Mouse (Mus musculus): Measurements from ENCODE around the gene Mylk3. TPM values are rescaled to one million over a fixed set of nuclear protein-coding genes. Genes with fewer than 3 reads are reported as not detected.

Mylk3 gene
- polyA plus RNA-seq, 1 experiment = not detected

DNA sequence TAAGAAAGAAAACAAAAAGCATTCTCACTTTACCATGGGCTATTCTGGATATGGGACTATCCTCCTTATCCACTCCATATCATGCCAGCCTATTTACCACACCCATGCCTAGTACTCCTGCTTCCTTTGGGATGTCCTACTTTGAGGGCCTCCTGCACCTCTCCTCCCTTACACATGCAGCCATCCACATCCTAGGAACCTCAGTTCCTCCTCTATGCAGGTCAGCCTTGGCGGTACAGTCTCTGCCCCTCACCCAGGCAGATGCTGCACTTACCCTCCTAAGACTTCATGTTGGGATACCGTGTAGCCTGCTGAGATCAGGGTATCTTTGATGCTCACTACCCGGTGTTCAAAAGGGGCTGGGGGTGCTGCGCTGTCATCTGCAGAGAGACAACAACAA is 32.9 kb downstream of the Mylk3 start:
- Histone ChIP-seq H3K27ac (ENCODE audit: insufficient read depth, low read length) (no peak overlapping the region), H3K9ac (ENCODE audit: low read depth, poor library complexity, severe bottlenecking) (no peak overlapping the region), H3K36me3 (ENCODE audit: control insufficient read depth, insufficient read depth, low read length, poor library complexity, severe bottlenecking) (no peaks in the 10 kb centered on the region), H3K9me3 (replicated peaks; ENCODE audit: control insufficient read depth, insufficient read depth, low read length, poor library complexity, severe bottlenecking) (no peaks in the 10 kb centered on the region), H3K4me1 (ENCODE audit: control insufficient read depth, insufficient read depth, low read length) (no peaks in the 10 kb centered on the region), H3K4me3 (ENCODE audit: low read depth, low read length) (no peak overlapping the region), H3K27me3 (ENCODE audit: control insufficient read depth, insufficient read depth, low read length, poor library complexity, severe bottlenecking) (no peaks in the 10 kb centered on the region)
- TF ChIP-seq CTCF (IDR thresholded peaks at IDR 0.05; ENCODE audit: low read depth, low read length) = no peak
- no peak for TF ChIP-seq EP300 (IDR thresholded peaks at IDR 0.05; ENCODE audit: insufficient read depth, low read depth, low read length)
- no peak for TF ChIP-seq POLR2A (IDR thresholded peaks at IDR 0.05; ENCODE audit: insufficient read depth, low read length)

DNA sequence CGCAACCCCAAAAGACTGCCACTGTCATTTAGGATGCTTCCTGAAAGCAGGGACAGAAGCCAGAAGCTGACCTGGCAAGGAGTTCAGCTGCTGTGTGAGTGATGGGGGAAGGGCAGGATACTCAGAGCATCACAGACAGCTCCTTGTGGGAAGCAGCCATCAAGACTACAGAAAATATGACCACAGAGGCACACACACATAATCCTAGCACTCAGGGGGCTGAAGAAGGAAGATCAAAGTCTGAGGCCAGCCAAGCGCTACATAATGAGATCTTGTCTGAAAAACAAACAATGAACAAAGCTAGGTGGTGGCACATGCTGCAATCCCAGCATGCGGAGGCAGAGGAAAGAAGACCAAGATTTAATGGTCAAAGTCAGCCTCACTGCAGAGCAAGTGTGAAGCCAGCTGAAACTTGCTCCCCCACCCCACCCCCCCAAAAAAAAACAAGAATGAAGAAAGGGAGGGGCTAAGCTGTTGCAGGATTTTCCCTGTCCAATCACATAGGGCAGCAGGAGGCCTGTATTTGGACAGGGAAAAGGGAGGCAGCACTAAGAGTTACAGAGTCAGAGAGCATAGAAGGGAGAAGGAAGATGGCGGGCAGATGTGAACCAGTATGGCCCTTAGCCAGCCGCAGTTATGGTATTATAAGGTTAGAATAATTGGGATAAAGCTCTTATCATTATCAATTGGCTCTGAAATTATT is 46.1 kb downstream of the Mylk3 start:
- no peak overlapping the region for H3K4me3 ChIP-seq (ENCODE audit: low read depth, low read length)
- H3K27me3 ChIP-seq (ENCODE audit: control insufficient read depth, insufficient read depth, low read length, poor library complexity, severe bottlenecking) = no peaks in the 10 kb centered on the region
- H3K9me3 ChIP-seq (replicated peaks; ENCODE audit: control insufficient read depth, insufficient read depth, low read length, poor library complexity, severe bottlenecking) = no peaks in the 10 kb centered on the region
- H3K9ac ChIP-seq (ENCODE audit: low read depth, poor library complexity, severe bottlenecking) = no peak overlapping the region
- no peak overlapping the region for H3K27ac ChIP-seq (ENCODE audit: insufficient read depth, low read length)
- no peaks in the 10 kb centered on the region for H3K4me1 ChIP-seq (ENCODE audit: control insufficient read depth, insufficient read depth, low read length)
- no peak for TF ChIP-seq CTCF (IDR thresholded peaks at IDR 0.05; ENCODE audit: low read depth, low read length)
- TF ChIP-seq EP300 (IDR thresholded peaks at IDR 0.05; ENCODE audit: insufficient read depth, low read depth, low read length) = no peak
- TF ChIP-seq POLR2A (IDR thresholded peaks at IDR 0.05; ENCODE audit: insufficient read depth, low read length) = no peak
- H3K36me3 ChIP-seq (ENCODE audit: control insufficient read depth, insufficient read depth, low read length, poor library complexity, severe bottlenecking) = no peaks in the 10 kb centered on the region

DNA sequence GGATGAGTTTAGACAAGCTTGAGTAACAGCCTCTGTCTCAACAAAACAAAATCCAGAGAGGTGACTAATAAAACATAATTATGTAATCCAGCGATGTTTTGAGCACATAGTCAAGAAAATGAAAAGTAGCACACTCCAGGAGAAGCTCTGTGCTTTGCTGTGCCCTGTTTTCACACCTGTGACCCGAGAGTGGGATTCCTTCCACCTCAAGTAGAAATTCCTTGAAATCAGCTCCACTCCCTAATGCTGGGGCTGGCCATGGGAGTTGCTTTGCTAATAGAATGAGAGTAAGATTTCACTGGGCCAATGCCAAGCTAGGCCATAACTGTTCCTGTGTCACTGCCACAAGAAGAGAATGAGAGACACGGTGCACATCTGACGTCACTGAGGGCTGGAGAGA is 48.5 kb downstream of the Mylk3 start:
- TF ChIP-seq CTCF (IDR thresholded peaks at IDR 0.05; ENCODE audit: low read depth, low read length) (no peak), POLR2A (IDR thresholded peaks at IDR 0.05; ENCODE audit: insufficient read depth, low read length) (no peak), EP300 (IDR thresholded peaks at IDR 0.05; ENCODE audit: insufficient read depth, low read depth, low read length) (no peak)
- Histone ChIP-seq H3K4me1 (ENCODE audit: control insufficient read depth, insufficient read depth, low read length) (no peaks in the 10 kb centered on the region), H3K27ac (ENCODE audit: insufficient read depth, low read length) (no peak overlapping the region), H3K9me3 (replicated peaks; ENCODE audit: control insufficient read depth, insufficient read depth, low read length, poor library complexity, severe bottlenecking) (no peaks in the 10 kb centered on the region), H3K36me3 (ENCODE audit: control insufficient read depth, insufficient read depth, low read length, poor library complexity, severe bottlenecking) (no peaks in the 10 kb centered on the region), H3K9ac (ENCODE audit: low read depth, poor library complexity, severe bottlenecking) (no peak overlapping the region), H3K4me3 (ENCODE audit: low read depth, low read length) (no peak overlapping the region), H3K27me3 (ENCODE audit: control insufficient read depth, insufficient read depth, low read length, poor library complexity, severe bottlenecking) (no peaks in the 10 kb centered on the region; the same call in 1 of the 2 replicates)

DNA sequence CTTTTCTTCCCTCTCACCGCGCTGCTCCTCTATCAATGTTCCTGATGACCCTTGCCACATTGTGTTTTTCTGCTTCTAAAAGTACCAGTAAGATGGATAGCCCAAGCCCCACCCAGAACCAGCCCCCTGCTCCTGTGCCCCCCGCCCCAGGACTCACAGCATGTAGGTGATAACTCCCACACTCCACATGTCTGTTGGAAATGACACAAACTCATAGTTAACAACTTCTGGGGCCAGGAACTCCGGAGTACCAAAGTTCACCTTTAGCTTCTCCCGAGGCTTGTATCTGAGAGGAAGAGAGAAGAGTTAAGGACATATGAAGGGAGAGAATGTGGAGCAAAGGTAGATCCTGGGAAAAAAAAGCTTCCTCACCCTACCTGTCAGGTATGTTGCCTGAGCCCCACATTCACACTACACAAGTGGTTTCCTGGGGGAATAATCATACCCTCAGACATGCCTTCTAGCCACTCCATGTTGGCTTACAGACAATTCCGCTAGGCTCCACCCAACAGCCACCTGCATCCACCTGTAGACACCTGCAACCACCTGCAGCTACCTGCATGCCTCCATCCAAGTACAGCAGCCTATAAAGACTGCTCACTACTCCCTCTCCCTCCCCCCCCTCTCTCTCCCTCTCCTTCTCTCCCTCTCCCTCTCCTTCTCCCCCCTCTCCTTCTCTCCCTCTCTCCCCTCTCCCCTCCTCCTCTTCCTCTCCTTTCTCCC is 49.8 kb downstream of the Mylk3 start:
- no peak overlapping the region for H3K4me3 ChIP-seq (ENCODE audit: low read depth, low read length)
- no peaks in the 10 kb centered on the region for H3K9me3 ChIP-seq (replicated peaks; ENCODE audit: control insufficient read depth, insufficient read depth, low read length, poor library complexity, severe bottlenecking)
- TF ChIP-seq CTCF (IDR thresholded peaks at IDR 0.05; ENCODE audit: low read depth, low read length) (no peak), EP300 (IDR thresholded peaks at IDR 0.05; ENCODE audit: insufficient read depth, low read depth, low read length) (no peak), POLR2A (IDR thresholded peaks at IDR 0.05; ENCODE audit: insufficient read depth, low read length) (no peak)
- H3K36me3 ChIP-seq (ENCODE audit: control insufficient read depth, insufficient read depth, low read length, poor library complexity, severe bottlenecking) = no peaks in the 10 kb centered on the region
- H3K27me3 ChIP-seq (ENCODE audit: control insufficient read depth, insufficient read depth, low read length, poor library complexity, severe bottlenecking) = no peaks in the 10 kb centered on the region; the same call in 1 of the 2 replicates
- no peaks in the 10 kb centered on the region for H3K4me1 ChIP-seq (ENCODE audit: control insufficient read depth, insufficient read depth, low read length)
- H3K27ac ChIP-seq (ENCODE audit: insufficient read depth, low read length) = no peak overlapping the region
- no peak overlapping the region for H3K9ac ChIP-seq (ENCODE audit: low read depth, poor library complexity, severe bottlenecking)

DNA sequence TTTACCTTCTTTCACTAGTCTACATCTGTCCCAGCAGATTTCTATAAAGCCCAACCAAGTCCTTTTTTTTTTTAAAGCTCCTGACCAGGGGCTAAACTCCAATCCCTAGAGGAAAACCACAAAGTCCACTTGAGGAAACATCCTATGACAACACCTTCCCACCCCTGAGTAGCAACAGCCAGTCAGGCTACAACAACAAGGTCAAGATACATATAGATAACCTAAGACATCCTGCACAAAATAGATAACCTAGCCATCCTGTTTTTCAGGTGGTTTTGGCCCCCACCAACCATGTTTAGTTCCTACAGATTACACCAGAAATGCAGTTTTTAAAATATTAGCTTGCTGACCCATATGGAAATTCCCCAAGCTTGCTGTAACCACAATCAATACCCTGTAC is 51.0 kb downstream of the Mylk3 start:
- H3K27ac ChIP-seq (ENCODE audit: insufficient read depth, low read length) = no peak overlapping the region
- H3K27me3 ChIP-seq (ENCODE audit: control insufficient read depth, insufficient read depth, low read length, poor library complexity, severe bottlenecking) = peaks cover 1% of the 10 kb centered on the region; the same call in 1 of the 2 replicates
- no peaks in the 10 kb centered on the region for H3K4me1 ChIP-seq (ENCODE audit: control insufficient read depth, insufficient read depth, low read length)
- TF ChIP-seq POLR2A (IDR thresholded peaks at IDR 0.05; ENCODE audit: insufficient read depth, low read length) = no peak
- no peak for TF ChIP-seq CTCF (IDR thresholded peaks at IDR 0.05; ENCODE audit: low read depth, low read length)
- TF ChIP-seq EP300 (IDR thresholded peaks at IDR 0.05; ENCODE audit: insufficient read depth, low read depth, low read length) = no peak
- H3K36me3 ChIP-seq (ENCODE audit: control insufficient read depth, insufficient read depth, low read length, poor library complexity, severe bottlenecking) = no peaks in the 10 kb centered on the region
- no peak overlapping the region for H3K4me3 ChIP-seq (ENCODE audit: low read depth, low read length)
- no peak overlapping the region for H3K9ac ChIP-seq (ENCODE audit: low read depth, poor library complexity, severe bottlenecking)
- H3K9me3 ChIP-seq (replicated peaks; ENCODE audit: control insufficient read depth, insufficient read depth, low read length, poor library complexity, severe bottlenecking) = no peaks in the 10 kb centered on the region

DNA sequence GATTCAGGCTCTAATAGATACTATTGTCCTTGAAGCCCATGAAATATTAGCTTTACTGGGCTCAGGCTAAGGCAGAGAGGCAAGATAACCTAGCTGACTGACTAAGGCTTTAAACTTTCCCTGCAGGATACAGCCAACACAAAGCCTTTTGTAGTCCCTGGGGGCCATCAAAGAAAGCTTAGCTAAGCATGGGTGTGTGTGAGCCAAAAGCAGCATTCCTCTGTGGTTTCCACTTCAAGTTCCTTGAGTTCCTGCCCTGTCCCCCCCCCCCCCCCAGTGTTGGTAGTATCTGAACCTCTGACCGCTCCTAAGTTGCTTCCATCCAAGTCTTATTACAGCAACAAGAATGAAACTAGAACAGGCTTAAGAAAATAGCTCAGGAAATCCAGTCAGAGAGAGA is 56.6 kb downstream of the Mylk3 start:
- Histone ChIP-seq H3K9ac (ENCODE audit: low read depth, poor library complexity, severe bottlenecking) (no peak overlapping the region), H3K4me1 (ENCODE audit: control insufficient read depth, insufficient read depth, low read length) (no peaks in the 10 kb centered on the region), H3K9me3 (replicated peaks; ENCODE audit: control insufficient read depth, insufficient read depth, low read length, poor library complexity, severe bottlenecking) (no peaks in the 10 kb centered on the region), H3K27me3 (ENCODE audit: control insufficient read depth, insufficient read depth, low read length, poor library complexity, severe bottlenecking) (0 out of 2 replicates have a peak, but pooled peaks cover 1% of the 10 kb centered on the region), H3K4me3 (ENCODE audit: low read depth, low read length) (no peak overlapping the region), H3K36me3 (ENCODE audit: control insufficient read depth, insufficient read depth, low read length, poor library complexity, severe bottlenecking) (no peaks in the 10 kb centered on the region), H3K27ac (ENCODE audit: insufficient read depth, low read length) (no peak overlapping the region)
- no peak for TF ChIP-seq EP300 (IDR thresholded peaks at IDR 0.05; ENCODE audit: insufficient read depth, low read depth, low read length)
- no peak for TF ChIP-seq POLR2A (IDR thresholded peaks at IDR 0.05; ENCODE audit: insufficient read depth, low read length)
- TF ChIP-seq CTCF (IDR thresholded peaks at IDR 0.05; ENCODE audit: low read depth, low read length) = no peak

All from ES-Bruce4 (cell line).